Mouse (Mus musculus) splenic B cell, adult 2 months (primary cell): ENCODE data around the gene Gpn2.
A peak's percentile ranks its signal among the peaks of the same experiment; 100 is the strongest.

Source experiments
- DNase-seq: peaks from one replicate; pipeline ENCODE4 v3.0.0-alpha.2; 2011; ENCODE audit warnings: low read depth, low spot score
- H3K27me3 ChIP-seq: 2 replicates; pipeline ENCODE4 v1.6.1; 2012; ENCODE audit warnings: mild to moderate bottlenecking, low read length, moderate library complexity, mixed read lengths; ENCODE audit not compliant: control insufficient read depth, poor library complexity, insufficient read depth, severe bottlenecking
- H3K36me3 ChIP-seq: 2 replicates; pipeline ENCODE4 v1.6.1; 2012; ENCODE audit warnings: mild to moderate bottlenecking, low read length, moderate library complexity, mixed read lengths; ENCODE audit not compliant: control insufficient read depth, poor library complexity, insufficient read depth, severe bottlenecking

Gene Gpn2

DNA sequence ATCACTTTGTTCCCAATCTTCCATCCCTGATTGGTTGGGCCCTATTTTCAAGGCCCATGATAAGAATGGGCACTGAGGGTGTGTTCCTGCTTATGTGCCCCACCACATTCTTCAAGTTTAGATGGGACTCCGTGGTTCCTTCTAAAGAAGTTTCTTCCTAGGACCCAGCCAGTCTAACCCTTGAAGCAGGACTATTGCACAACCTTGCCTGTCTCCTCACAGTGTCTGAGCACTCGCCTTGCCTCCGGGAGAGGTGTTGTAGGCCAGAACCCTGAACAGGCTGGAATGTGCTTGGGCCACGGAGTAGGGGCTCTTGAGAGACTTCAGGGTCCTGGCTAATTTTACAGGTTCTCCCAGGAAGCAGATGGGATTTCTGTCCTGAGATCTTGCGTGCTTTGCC, 18.9 kb downstream of the Gpn2 start:
- H3K36me3 ChIP-seq: peaks cover 23% of the 10 kb centered on the region
- H3K27me3 ChIP-seq: no peaks in the 10 kb centered on the region
- no peak for DNase-seq

- H3K27me3 ChIP-seq: no peaks in the 10 kb centered on the region
- peaks cover 28% of the 10 kb centered on the region for H3K36me3 ChIP-seq
- no peak for DNase-seq
Observed at GRCm38 (mm10) chr4:133604175-133604574, 20.0 kb downstream of the Gpn2 start.

- DNase-seq: no peak
- Histone ChIP-seq H3K27me3 (no peaks in the 10 kb centered on the region), H3K36me3 (peaks cover 31% of the 10 kb centered on the region)
Observed at GRCm38 (mm10) chr4:133604856-133605255, 20.7 kb downstream of the Gpn2 start.

DNA sequence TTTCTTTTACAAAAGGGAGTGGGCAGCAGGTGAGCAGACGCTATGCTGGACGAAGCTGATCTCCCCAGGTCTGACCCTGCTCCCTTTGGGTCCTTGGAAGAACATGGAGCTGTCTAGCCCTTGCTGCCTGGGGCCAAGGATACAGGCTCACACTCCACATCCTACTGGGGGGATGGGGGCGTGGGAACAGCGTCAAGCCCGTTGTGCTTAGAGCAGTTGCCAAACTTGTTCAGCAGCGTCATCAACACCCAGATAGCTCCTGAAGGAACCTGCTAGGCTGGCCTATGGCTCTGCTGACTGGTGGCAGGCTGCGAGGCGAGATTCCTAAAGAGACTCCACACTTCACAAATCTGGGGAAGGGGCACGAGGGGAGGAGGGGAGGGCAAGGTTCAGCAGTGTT, 21.2 kb downstream of the Gpn2 start:
- no peak for DNase-seq
- H3K36me3 ChIP-seq: peaks cover 32% of the 10 kb centered on the region
- no peaks in the 10 kb centered on the region for H3K27me3 ChIP-seq

DNA sequence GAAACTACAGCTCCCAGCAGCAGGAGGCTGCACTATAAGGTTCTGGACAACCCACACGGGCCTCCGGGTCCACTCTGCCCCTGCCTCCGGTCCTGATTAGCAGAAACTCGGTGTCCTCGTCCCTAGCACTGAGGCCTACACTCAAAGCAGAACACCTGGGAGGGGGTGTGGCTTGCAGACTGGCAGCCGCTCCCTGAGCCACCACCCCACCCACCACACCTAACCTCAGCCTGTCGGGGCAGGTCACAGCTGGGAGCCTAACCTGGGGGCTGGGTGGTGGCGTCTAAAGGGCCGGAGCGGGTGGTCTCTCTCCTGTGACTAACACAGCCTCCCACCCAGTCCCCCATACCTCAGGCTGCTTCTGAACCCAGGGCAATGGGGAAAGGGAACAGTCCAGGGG, 23.1 kb downstream of the Gpn2 start:
- Histone ChIP-seq H3K36me3 (peaks cover 37% of the 10 kb centered on the region), H3K27me3 (no peaks in the 10 kb centered on the region)
- DNase-seq: no peak

GRCm38 (mm10) chr4:133609719-133610118, 25.6 kb downstream of the Gpn2 start:
- Histone ChIP-seq H3K36me3 (peaks cover 42% of the 10 kb centered on the region), H3K27me3 (no peaks in the 10 kb centered on the region)
- DNase-seq: peak; percentile 89

- no peaks in the 10 kb centered on the region for H3K27me3 ChIP-seq
- peak; percentile 45 for DNase-seq
Observed at GRCm38 (mm10) chr4:133611815-133612214, 27.7 kb downstream of the Gpn2 start.

GRCm38 (mm10) chr4:133612416-133612815, 28.3 kb downstream of the Gpn2 start:
- no peak for DNase-seq

More at GRCm38 (mm10) chr4:133611815-133612214, 27.7 kb downstream of the Gpn2 start:
- H3K36me3 ChIP-seq: peaks cover 39% of the 10 kb centered on the region

DNA sequence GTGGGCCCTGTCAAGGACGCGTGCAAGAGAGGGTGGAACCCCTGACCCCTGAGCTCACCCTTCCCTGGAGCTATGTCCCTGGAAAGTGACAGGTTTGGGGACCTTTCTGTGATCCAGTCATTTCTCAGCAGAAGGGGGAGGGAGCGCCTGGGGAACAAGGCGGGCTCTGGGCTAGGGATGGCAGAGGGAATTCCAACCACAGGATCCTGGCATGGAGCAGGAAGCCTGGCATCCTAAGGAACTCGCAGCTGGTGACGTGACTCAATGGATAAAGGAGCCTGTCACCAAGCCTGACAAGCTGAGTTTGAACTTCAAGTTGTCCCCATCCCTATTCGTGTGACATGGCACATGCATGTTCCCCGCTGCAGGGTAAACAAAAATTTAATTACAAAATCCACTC, 28.9 kb downstream of the Gpn2 start:
- DNase-seq: no peak

More at GRCm38 (mm10) chr4:133612416-133612815, 28.3 kb downstream of the Gpn2 start:
- no peaks in the 10 kb centered on the region for H3K27me3 ChIP-seq
- peaks cover 34% of the 10 kb centered on the region for H3K36me3 ChIP-seq

GRCm38 (mm10) chr4:133613867-133614266, 29.7 kb downstream of the Gpn2 start:
- peaks cover 29% of the 10 kb centered on the region for H3K36me3 ChIP-seq
- no peaks in the 10 kb centered on the region for H3K27me3 ChIP-seq
- DNase-seq: no peak

More for the DNA sequence above, 28.9 kb downstream of the Gpn2 start:
- Histone ChIP-seq H3K36me3 (peaks cover 34% of the 10 kb centered on the region), H3K27me3 (no peaks in the 10 kb centered on the region)

DNA sequence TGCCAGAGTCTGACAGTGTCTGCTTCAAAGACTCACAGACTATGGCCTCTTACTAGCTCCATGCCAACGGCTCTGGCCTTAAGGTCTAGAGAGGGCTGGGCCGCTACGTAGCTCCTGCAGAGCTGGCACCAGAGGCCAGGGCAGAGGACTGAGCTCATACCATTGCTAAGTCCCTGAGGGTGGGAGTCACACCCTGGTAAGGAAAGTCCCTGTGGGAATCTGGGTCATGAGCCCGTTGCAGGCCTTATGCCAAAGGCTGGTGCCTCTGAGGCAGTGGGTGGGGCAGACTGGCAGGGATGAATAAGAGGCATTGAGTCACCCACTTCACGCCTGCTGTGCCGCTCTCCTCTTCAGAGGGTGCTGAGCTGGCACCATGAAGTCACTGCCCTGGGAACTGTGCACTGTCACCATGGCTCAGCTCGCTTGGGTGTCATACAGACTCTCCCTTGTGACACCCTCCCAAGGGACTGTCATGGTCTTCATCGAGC, 30.2 kb downstream of the Gpn2 start:
- H3K36me3 ChIP-seq: peaks cover 28% of the 10 kb centered on the region
- H3K27me3 ChIP-seq: no peaks in the 10 kb centered on the region
- peak; percentile 77 for DNase-seq

DNA sequence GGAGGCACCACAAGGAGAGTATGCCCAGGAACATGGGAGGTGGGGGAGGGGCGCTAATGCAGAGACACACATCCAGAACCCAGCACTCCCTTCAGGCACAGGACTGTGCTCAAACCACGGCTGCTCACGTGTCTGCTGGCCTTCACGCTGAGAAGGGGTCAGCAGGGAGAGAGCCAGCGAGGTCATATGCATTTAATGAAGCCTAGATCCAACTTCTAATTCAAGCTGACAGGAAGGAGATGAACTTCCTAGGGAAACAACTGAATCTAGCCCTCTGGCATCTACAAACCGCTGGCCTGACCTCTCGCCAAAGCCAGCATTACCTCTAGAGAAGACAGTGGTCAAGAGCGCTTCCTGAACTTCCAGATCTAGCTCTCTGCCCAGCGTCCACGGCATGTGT, 31.3 kb downstream of the Gpn2 start:
- Histone ChIP-seq H3K36me3 (peaks cover 25% of the 10 kb centered on the region), H3K27me3 (no peaks in the 10 kb centered on the region)
- no peak for DNase-seq

- DNase-seq: no peak
- no peaks in the 10 kb centered on the region for H3K27me3 ChIP-seq
- peaks cover 14% of the 10 kb centered on the region; the same call in 1 of the 2 replicates for H3K36me3 ChIP-seq
Observed at GRCm38 (mm10) chr4:133617936-133618335, 33.8 kb downstream of the Gpn2 start.

GRCm38 (mm10) chr4:133619473-133620136, 35.4 kb downstream of the Gpn2 start:
- no peaks in the 10 kb centered on the region for H3K27me3 ChIP-seq
- H3K36me3 ChIP-seq: peaks cover 11% of the 10 kb centered on the region; the same call in 1 of the 2 replicates
- peak; percentile 68 for DNase-seq

DNA sequence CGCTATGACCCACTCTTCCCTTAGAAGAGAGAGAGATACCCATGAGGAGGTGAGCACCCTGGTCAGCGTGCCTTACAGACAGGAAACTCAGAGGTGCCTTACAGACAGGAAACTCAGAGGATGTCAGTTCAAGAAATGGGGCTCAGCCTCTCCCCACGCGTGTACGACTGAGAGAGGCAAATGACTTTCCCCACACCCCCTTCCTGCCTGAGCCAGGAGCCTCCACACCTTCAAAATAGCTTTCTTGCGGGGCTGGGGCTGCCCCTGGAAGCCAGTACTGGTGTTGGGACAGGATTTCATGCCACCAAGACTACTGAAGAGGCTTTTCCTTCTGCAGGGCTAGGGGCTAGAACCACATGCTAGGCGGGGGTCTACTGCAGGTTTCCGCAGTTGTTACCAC, 36.5 kb downstream of the Gpn2 start:
- peaks cover 11% of the 10 kb centered on the region; the same call in 1 of the 2 replicates for H3K36me3 ChIP-seq
- peak; percentile 81 for DNase-seq
- no peaks in the 10 kb centered on the region for H3K27me3 ChIP-seq
